Mouse (Mus musculus) bone marrow macrophage, adult 2 months (primary cell): ENCODE results near the gene Gm11627.
A peak's percentile ranks its signal among the peaks of the same experiment; 100 is the strongest.

Experiments used
- CTCF ChIP-seq: IDR thresholded peaks from 2 replicates; pipeline ENCODE4 v1.5.1; 2012; ENCODE audit warnings: low read depth, mild to moderate bottlenecking, low read length, moderate library complexity
- POLR2A ChIP-seq: IDR thresholded peaks from 2 replicates; pipeline ENCODE4 v1.6.1; 2012; ENCODE audit warnings: mild to moderate bottlenecking, low read depth, low read length, borderline replicate concordance

GRCm38 (mm10) chr11:102578341-102579118 is 731 bp downstream of the Gm11627 start:
- no peak for TF ChIP-seq POLR2A
- TF ChIP-seq CTCF = peak; percentile 97
